Mouse (Mus musculus) limb, embryonic 12.5 days (tissue): ENCODE data around the gene Casp7. TPM values are rescaled to one million over a fixed set of nuclear protein-coding genes. Genes with fewer than 3 reads are reported as not detected.

Experiments
- ATAC-seq: fragments of 200-750 bp; cut with Nextera tagmentation; 2 replicates; pipeline ENCODE4 v1.8.0; 2017; ENCODE audit warnings: low read depth, moderate TSS enrichment; ENCODE audit not compliant: insufficient number of reproducible peaks, insufficient read depth, low FRiP score, low TSS enrichment
- H3K27ac ChIP-seq: fragments of 300-500 bp; sonication (generic); 2 replicates; pipeline ENCODE4 v1.5.1; 2016; ENCODE audit warnings: mild to moderate bottlenecking, moderate library complexity
- H3K27me3 ChIP-seq: fragments of 300-500 bp; sonication (generic); 2 replicates; pipeline ENCODE4 v1.6.1; 2016; ENCODE audit warnings: mild to moderate bottlenecking, moderate library complexity
- H3K36me3 ChIP-seq: fragments of 300-500 bp; sonication (generic); 2 replicates; pipeline ENCODE4 v1.6.1; 2016; ENCODE audit warnings: mild to moderate bottlenecking, moderate library complexity
- H3K4me1 ChIP-seq: fragments of 300-500 bp; sonication (generic); replicated peaks from 2 replicates; pipeline ENCODE4 v1.6.1; 2016
- H3K4me2 ChIP-seq: fragments of 300-500 bp; sonication (generic); 2 replicates; pipeline ENCODE4 v1.6.1; 2016; ENCODE audit warnings: mild to moderate bottlenecking, moderate library complexity
- H3K4me3 ChIP-seq: fragments of 300-500 bp; sonication (generic); replicated peaks from 2 replicates; pipeline ENCODE4 v1.5.1; 2016; ENCODE audit warnings: mild to moderate bottlenecking
- H3K9ac ChIP-seq: fragments of 300-500 bp; sonication (generic); replicated peaks from 2 replicates; pipeline ENCODE4 v1.6.1; 2016; ENCODE audit warnings: mild to moderate bottlenecking, moderate library complexity
- H3K9me3 ChIP-seq: fragments of 300-500 bp; sonication (generic); 2 replicates; pipeline ENCODE4 v1.6.1; 2016; ENCODE audit warnings: mild to moderate bottlenecking, moderate library complexity
- WGBS: fragments of 180-500 bp; shearing (Covaris S2); methylation state at CpG from one replicate; pipeline ENCODE4 v1.1.7; 2016; 5-methylcytosine and 5-hydroxymethylcytosine counted together
- polyA plus RNA-seq: library from polyadenylated mRNA; unstranded; fragments of >200 nt; fragmentation: Nextera tagmentation; extraction: Ambion mirVana; gene quantifications from 2 replicates; pipeline ENCODE4 v1.2.1, GENCODE M21; 2016

The Casp7 gene
- polyA plus RNA-seq, 1 experiment from 2014 or later = 31.5 TPM

- ATAC-seq = no peak
- Histone ChIP-seq H3K27ac (no peak overlapping the region), H3K9ac (no peak overlapping the region), H3K27me3 (no peaks in the 10 kb centered on the region), H3K4me1 (peaks cover 4% of the 10 kb centered on the region), H3K36me3 (no peaks in the 10 kb centered on the region), H3K4me3 (no peak overlapping the region), H3K4me2 (no peak overlapping the region), H3K9me3 (no peaks in the 10 kb centered on the region)
- WGBS = 93% methylated on average over 2 of the region's 2 CpGs
These were observed 55.5 kb downstream of the Casp7 start for GRCm38 (mm10) chr19:56452421-56452820.

GRCm38 (mm10) chr19:56454862-56455261 is 57.9 kb downstream of the Casp7 start:
- ATAC-seq = no peak
- peaks cover 9% of the 10 kb centered on the region for H3K4me1 ChIP-seq
- no peak overlapping the region for H3K9ac ChIP-seq
- no peaks in the 10 kb centered on the region for H3K9me3 ChIP-seq
- no peaks in the 10 kb centered on the region for H3K27me3 ChIP-seq
- H3K4me3 ChIP-seq = no peak overlapping the region
- H3K36me3 ChIP-seq = no peaks in the 10 kb centered on the region
- WGBS = 81% methylated on average over 4 of the region's 4 CpGs
- H3K27ac ChIP-seq = no peak overlapping the region
- H3K4me2 ChIP-seq = no peak overlapping the region

GRCm38 (mm10) chr19:56455369-56455768 is 58.4 kb downstream of the Casp7 start:
- Histone ChIP-seq H3K9ac (no peak overlapping the region), H3K27ac (no peak overlapping the region), H3K4me1 (peaks cover 9% of the 10 kb centered on the region), H3K27me3 (no peaks in the 10 kb centered on the region), H3K4me3 (no peak overlapping the region), H3K36me3 (no peaks in the 10 kb centered on the region), H3K9me3 (no peaks in the 10 kb centered on the region), H3K4me2 (no peak overlapping the region)
- 46% methylated on average over 2 of the region's 2 CpGs for WGBS
- ATAC-seq = no peak

- Histone ChIP-seq H3K9ac (no peak overlapping the region), H3K27ac (no peak overlapping the region), H3K27me3 (no peaks in the 10 kb centered on the region), H3K9me3 (no peaks in the 10 kb centered on the region), H3K4me3 (no peak overlapping the region), H3K36me3 (no peaks in the 10 kb centered on the region), H3K4me2 (no peak overlapping the region), H3K4me1 (peaks cover 14% of the 10 kb centered on the region)
- ATAC-seq = no peak
- WGBS = 74% methylated on average over 4 of the region's 4 CpGs
These were observed 60.6 kb downstream of the Casp7 start for GRCm38 (mm10) chr19:56457569-56457968.

- H3K36me3 ChIP-seq = no peaks in the 10 kb centered on the region
- H3K9me3 ChIP-seq = no peaks in the 10 kb centered on the region
- H3K4me1 ChIP-seq = peaks cover 14% of the 10 kb centered on the region
- no peak overlapping the region for H3K27ac ChIP-seq
- no peak overlapping the region for H3K4me3 ChIP-seq
- no peak overlapping the region for H3K9ac ChIP-seq
- H3K27me3 ChIP-seq = no peaks in the 10 kb centered on the region
- no peak for ATAC-seq
- no peak overlapping the region for H3K4me2 ChIP-seq
- 86% methylated on average over 10 of the region's 10 CpGs for WGBS
These were observed 62.5 kb downstream of the Casp7 start for GRCm38 (mm10) chr19:56459154-56460050.

- Histone ChIP-seq H3K27ac (no peak overlapping the region), H3K4me3 (no peak overlapping the region), H3K27me3 (no peaks in the 10 kb centered on the region), H3K4me2 (no peak overlapping the region), H3K9ac (no peak overlapping the region), H3K4me1 (peaks cover 14% of the 10 kb centered on the region), H3K36me3 (no peaks in the 10 kb centered on the region), H3K9me3 (no peaks in the 10 kb centered on the region)
- WGBS = 67% methylated on average over 2 of the region's 2 CpGs
- no peak for ATAC-seq
These were observed 63.3 kb downstream of the Casp7 start for GRCm38 (mm10) chr19:56460241-56460640.

- WGBS = 62% methylated on average over 10 of the region's 10 CpGs
- no peak for ATAC-seq
- H3K4me3 ChIP-seq = no peak within 1 kb of the TSS
These were observed 64.7 kb downstream of the Casp7 start, which contains the start of gene Plekhs1 for GRCm38 (mm10) chr19:56461522-56462101. Gene Plekhs1 (plus strand): TSS chr19:56461640.

GRCm38 (mm10) chr19:56462786-56463185 is 65.9 kb downstream of the Casp7 start:
- Histone ChIP-seq H3K4me2 (no peak overlapping the region), H3K4me3 (no peak overlapping the region), H3K9me3 (no peaks in the 10 kb centered on the region), H3K36me3 (no peaks in the 10 kb centered on the region), H3K27me3 (no peaks in the 10 kb centered on the region), H3K27ac (no peak overlapping the region), H3K9ac (no peak overlapping the region), H3K4me1 (peaks cover 6% of the 10 kb centered on the region)
- 79% methylated on average over 4 of the region's 4 CpGs for WGBS
- ATAC-seq = no peak

More at GRCm38 (mm10) chr19:56461522-56462101, 64.7 kb downstream of the Casp7 start, which contains the start of gene Plekhs1:
- Histone ChIP-seq H3K9me3 (no peaks in the 10 kb centered on the region), H3K4me1 (peaks cover 14% of the 10 kb centered on the region), H3K27me3 (no peaks in the 10 kb centered on the region), H3K27ac (no peak within 1 kb of the TSS), H3K9ac (no peak within 1 kb of the TSS), H3K4me2 (no peak within 1 kb of the TSS), H3K36me3 (no peaks in the 10 kb centered on the region)

- Histone ChIP-seq H3K9me3 (no peaks in the 10 kb centered on the region), H3K4me3 (no peak overlapping the region), H3K9ac (no peak overlapping the region), H3K27ac (no peak overlapping the region), H3K36me3 (no peaks in the 10 kb centered on the region), H3K4me1 (peaks cover 5% of the 10 kb centered on the region; the same call in 1 of the 2 replicates), H3K4me2 (no peak overlapping the region), H3K27me3 (no peaks in the 10 kb centered on the region)
- ATAC-seq = no peak
- 89% methylated on average over 8 of the region's 8 CpGs for WGBS
These were observed 69.6 kb downstream of the Casp7 start for GRCm38 (mm10) chr19:56466486-56466885.

- Histone ChIP-seq H3K4me3 (no peak overlapping the region), H3K4me1 (peaks cover 21% of the 10 kb centered on the region), H3K36me3 (no peaks in the 10 kb centered on the region), H3K9me3 (no peaks in the 10 kb centered on the region), H3K9ac (no peak overlapping the region), H3K27ac (no peak overlapping the region), H3K4me2 (no peak overlapping the region), H3K27me3 (0 out of 2 replicates have a peak, but pooled peaks cover 3% of the 10 kb centered on the region)
- no peak for ATAC-seq
- 87% methylated on average over 14 of the region's 14 CpGs for WGBS
These were observed 73.5 kb downstream of the Casp7 start for GRCm38 (mm10) chr19:56470286-56471020.

GRCm38 (mm10) chr19:56471934-56472333 is 75.0 kb downstream of the Casp7 start:
- ATAC-seq = no peak
- no peak overlapping the region for H3K4me2 ChIP-seq
- H3K36me3 ChIP-seq = no peaks in the 10 kb centered on the region
- no peaks in the 10 kb centered on the region for H3K9me3 ChIP-seq
- WGBS = 77% methylated on average over 10 of the region's 10 CpGs
- H3K27ac ChIP-seq = no peak overlapping the region
- no peak overlapping the region for H3K4me3 ChIP-seq
- no peak overlapping the region for H3K9ac ChIP-seq
- H3K27me3 ChIP-seq = 0 out of 2 replicates have a peak, but pooled peaks cover 3% of the 10 kb centered on the region
- peaks cover 21% of the 10 kb centered on the region for H3K4me1 ChIP-seq
